Mouse (Mus musculus) liver, embryonic 16.5 days (tissue): ENCODE data around the gene Mrpl48. TPM values are rescaled to one million over a fixed set of nuclear protein-coding genes. Genes with fewer than 3 reads are reported as not detected.
A peak's percentile ranks its signal among the peaks of the same experiment; 100 is the strongest.

Experiments used
- ATAC-seq: fragments of 200-750 bp; cut with Nextera tagmentation; 2 replicates; pipeline ENCODE4 v1.8.0; 2017; ENCODE audit warnings: low read depth, mild to moderate bottlenecking, moderate number of reproducible peaks, moderate library complexity
- H3K27ac ChIP-seq: fragments of 300-500 bp; sonication (generic); 2 replicates; pipeline ENCODE4 v1.5.1; 2014; ENCODE audit warnings: mild to moderate bottlenecking, low read length
- H3K27me3 ChIP-seq: fragments of 300-500 bp; sonication (generic); 2 replicates; pipeline ENCODE4 v1.6.1; 2014; ENCODE audit warnings: low read depth, low read length, mixed read lengths; ENCODE audit not compliant: control insufficient read depth, insufficient read depth
- H3K36me3 ChIP-seq: fragments of 300-500 bp; sonication (generic); 2 replicates; pipeline ENCODE4 v1.6.1; 2014; ENCODE audit warnings: mild to moderate bottlenecking; ENCODE audit not compliant: control insufficient read depth, insufficient read depth
- H3K4me1 ChIP-seq: fragments of 300-500 bp; sonication (generic); 2 replicates; pipeline ENCODE4 v1.6.1; 2014; ENCODE audit warnings: low read depth, low read length, mixed read lengths; ENCODE audit not compliant: control insufficient read depth
- H3K4me2 ChIP-seq: fragments of 300-500 bp; sonication (generic); 2 replicates; pipeline ENCODE4 v1.6.1; 2014; ENCODE audit warnings: low read depth, low read length, mixed read lengths
- H3K4me3 ChIP-seq: fragments of 300-500 bp; sonication (generic); 2 replicates; pipeline ENCODE4 v1.5.1; 2014; ENCODE audit warnings: low read depth, mild to moderate bottlenecking, low read length
- H3K9ac ChIP-seq: fragments of 300-500 bp; sonication (generic); 2 replicates; pipeline ENCODE4 v1.6.1; 2014; ENCODE audit warnings: low read depth, low read length
- H3K9me3 ChIP-seq: fragments of 300-500 bp; sonication (generic); replicated peaks from 2 replicates; pipeline ENCODE4 v1.6.1; 2016; ENCODE audit warnings: low read length; ENCODE audit not compliant: control insufficient read depth
- WGBS: fragments of 180-500 bp; shearing (Covaris S2); extraction: QIAGEN DNeasy Blood & Tissue Kit; methylation state at CpG from one replicate; pipeline ENCODE4 v1.1.7; 2014; ENCODE audit not compliant: insufficient replicate concordance; 5-methylcytosine and 5-hydroxymethylcytosine counted together
- polyA plus RNA-seq: library from polyadenylated mRNA; unstranded; fragments of >200 nt; fragmentation: Nextera tagmentation; extraction: Ambion mirVana; gene quantifications from 2 replicates; pipeline ENCODE4 v1.2.1, GENCODE M21; 2015

Gene Mrpl48
- 37.4 and 38.8 TPM in 2 replicates for polyA plus RNA-seq

DNA sequence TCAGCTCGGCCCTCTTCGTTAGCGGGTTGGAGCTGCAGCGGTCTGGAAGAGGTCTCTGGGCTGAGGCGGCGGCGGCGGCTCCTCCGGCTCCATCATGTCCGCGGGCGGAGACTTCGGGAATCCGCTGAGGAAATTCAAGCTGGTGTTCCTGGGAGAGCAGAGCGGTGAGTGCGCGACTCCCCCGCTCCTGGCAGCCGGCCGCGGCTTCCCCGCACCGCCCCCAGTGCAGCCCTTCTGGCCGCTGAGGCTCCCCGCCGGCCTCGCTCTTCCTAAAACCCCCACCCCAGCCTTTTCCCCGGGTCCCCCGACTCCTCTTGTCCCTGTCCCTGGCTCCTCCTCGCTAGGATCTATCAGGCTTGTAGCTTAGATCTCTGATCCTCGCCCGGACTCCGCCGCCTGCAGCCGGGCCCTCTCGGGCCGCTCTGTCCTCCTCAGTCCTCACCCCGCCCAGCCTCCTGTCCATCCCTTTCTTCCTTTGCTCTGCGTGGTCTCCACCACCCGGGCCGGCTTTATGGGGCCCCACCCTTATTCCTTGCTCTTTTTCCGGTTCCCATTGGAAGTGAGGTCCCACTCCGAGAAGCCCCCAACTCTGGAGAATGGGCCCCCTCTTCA is at the start of gene Mrpl48:
Gene Mrpl48 (minus strand): TSS at position 172 of the 612 bp plus-strand sequence.
- Histone ChIP-seq H3K4me1 (peaks cover 16% of the 10 kb centered on the region), H3K9ac (peak within 1 kb of the TSS; percentile 89), H3K4me3 (peak within 1 kb of the TSS; percentile 76), H3K27me3 (no peaks in the 10 kb centered on the region), H3K9me3 (no peaks in the 10 kb centered on the region), H3K36me3 (no peaks in the 10 kb centered on the region), H3K27ac (peak within 1 kb of the TSS; percentile 99), H3K4me2 (peak within 1 kb of the TSS; percentile 96)
- WGBS = under 1% methylated on average over 39 of the region's 43 CpGs
- ATAC-seq = 0 out of 2 replicates have a peak, but pooled peaks have one; percentile 12

DNA sequence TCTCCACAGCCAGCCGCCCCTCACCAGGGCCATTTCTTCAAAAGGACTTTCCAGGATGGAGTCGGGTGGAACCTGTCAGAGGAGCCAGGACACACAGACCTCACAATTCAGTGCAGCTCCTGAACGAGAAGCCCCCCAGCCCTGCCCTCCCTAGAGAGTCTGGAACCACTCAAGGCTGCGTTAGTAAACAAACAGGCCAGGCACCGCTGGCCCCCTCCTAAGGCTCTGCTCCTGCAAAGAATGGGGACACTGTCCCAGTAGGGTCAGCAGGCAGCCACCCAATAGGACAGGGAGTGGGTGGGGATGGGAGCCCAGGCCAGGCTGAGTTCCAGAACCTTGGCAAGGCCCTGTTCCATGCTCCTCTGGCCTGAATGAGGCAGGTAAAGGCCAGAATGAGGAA is 48.6 kb upstream of the Mrpl48 start:
- Histone ChIP-seq H3K9me3 (no peaks in the 10 kb centered on the region), H3K9ac (no peak overlapping the region), H3K36me3 (no peaks in the 10 kb centered on the region), H3K4me3 (no peak overlapping the region), H3K27ac (no peak overlapping the region), H3K4me1 (no peaks in the 10 kb centered on the region), H3K27me3 (no peaks in the 10 kb centered on the region), H3K4me2 (no peak overlapping the region)
- ATAC-seq = no peak
- WGBS = 58% methylated on average over 5 of the region's 5 CpGs

DNA sequence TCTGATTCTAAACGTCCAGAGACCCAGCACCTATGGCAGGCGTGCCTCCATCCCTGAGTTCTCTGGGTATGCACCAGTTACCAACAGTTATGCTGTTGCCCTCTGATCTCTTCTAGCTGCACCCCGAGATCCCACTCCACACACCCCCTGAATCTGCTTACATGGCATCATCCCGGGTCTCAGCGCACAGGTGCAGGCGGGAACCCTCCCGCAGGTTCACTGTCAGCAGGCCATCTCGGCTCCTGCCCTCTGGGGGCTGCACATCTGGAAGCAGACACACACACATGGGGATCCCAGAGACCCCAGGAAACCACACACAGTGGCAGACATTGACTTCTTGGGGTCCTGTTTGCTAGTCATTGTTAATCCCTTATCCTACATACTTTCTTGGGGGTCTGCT is 46.3 kb upstream of the Mrpl48 start:
- 72% methylated on average over 8 of the region's 8 CpGs for WGBS
- Histone ChIP-seq H3K9me3 (no peaks in the 10 kb centered on the region), H3K4me2 (no peak overlapping the region), H3K9ac (no peak overlapping the region), H3K36me3 (no peaks in the 10 kb centered on the region), H3K4me3 (no peak overlapping the region), H3K27ac (no peak overlapping the region), H3K27me3 (no peaks in the 10 kb centered on the region), H3K4me1 (no peaks in the 10 kb centered on the region)
- ATAC-seq = no peak

DNA sequence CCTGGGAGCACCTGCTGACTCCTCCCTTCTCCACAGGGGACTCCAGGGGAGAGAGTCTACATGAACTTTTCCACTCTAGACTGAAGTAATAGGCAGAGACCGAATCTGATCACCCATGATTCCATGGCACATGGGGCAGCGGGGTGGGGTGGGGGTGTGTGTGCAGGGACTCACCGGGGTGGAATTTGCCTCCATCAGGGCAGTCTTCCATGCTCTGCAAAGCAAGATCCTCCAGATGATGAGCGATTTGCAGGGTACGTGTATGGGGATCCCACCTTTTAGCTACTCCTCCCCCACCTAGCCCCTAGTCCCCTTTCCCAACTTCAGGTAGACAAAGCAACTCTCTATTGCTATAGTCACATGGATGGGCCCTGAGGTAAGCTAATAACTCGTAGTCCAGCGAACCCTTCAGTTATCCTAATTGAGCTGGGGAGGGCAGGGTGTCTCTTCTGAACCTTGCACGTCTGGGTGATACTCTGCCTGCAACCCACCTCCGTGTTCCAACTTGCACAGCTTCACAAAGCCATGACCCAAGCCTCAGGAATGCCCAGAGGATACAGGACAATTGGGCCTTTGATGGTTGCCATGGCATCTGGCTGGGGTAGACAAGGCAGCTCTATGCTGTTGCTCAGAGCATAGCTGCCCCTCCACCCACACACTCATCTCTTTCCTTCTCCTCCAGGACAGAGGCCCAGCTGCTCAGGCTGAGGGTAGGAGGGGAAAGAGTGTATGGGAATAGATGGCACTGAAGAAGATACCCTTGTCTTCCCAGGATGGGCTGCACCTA is 45.6 kb upstream of the Mrpl48 start:
- Histone ChIP-seq H3K9me3 (no peaks in the 10 kb centered on the region), H3K27ac (no peak overlapping the region), H3K4me3 (no peak overlapping the region), H3K4me2 (no peak overlapping the region), H3K36me3 (no peaks in the 10 kb centered on the region), H3K4me1 (no peaks in the 10 kb centered on the region), H3K9ac (no peak overlapping the region), H3K27me3 (no peaks in the 10 kb centered on the region)
- no peak for ATAC-seq
- 71% methylated on average over 9 of the region's 9 CpGs for WGBS

DNA sequence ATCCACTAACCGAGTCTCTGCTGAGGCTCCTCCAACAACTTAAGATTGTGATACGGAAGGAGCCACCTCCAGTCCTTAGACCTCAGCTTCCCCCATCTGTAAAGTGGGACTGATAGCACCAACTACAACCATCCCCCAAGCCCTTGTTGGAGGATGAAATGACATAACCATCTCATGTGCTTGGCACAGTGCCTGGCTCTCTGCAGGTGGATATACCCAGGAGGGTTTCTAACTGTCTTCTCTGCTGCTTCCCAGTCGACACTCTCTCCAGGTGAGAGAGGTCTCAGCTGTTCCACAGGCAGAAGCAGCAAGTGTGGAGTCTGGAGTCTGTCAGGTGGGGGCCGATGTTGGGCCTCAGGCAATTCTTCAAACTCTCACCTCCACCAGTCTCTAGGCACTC is 42.9 kb upstream of the Mrpl48 start:
- Histone ChIP-seq H3K27me3 (no peaks in the 10 kb centered on the region), H3K4me2 (no peak overlapping the region), H3K4me3 (no peak overlapping the region), H3K9me3 (no peaks in the 10 kb centered on the region), H3K4me1 (no peaks in the 10 kb centered on the region), H3K9ac (no peak overlapping the region), H3K27ac (no peak overlapping the region), H3K36me3 (no peaks in the 10 kb centered on the region)
- ATAC-seq = no peak
- 41% methylated on average over 4 of the region's 4 CpGs for WGBS

GRCm38 (mm10) chr7:100650421-100650820 is 42.3 kb upstream of the Mrpl48 start:
- H3K36me3 ChIP-seq = no peaks in the 10 kb centered on the region
- ATAC-seq = no peak
- H3K4me2 ChIP-seq = no peak overlapping the region
- H3K9me3 ChIP-seq = no peaks in the 10 kb centered on the region
- no peak overlapping the region for H3K4me3 ChIP-seq
- no peak overlapping the region for H3K9ac ChIP-seq
- WGBS = 65% methylated on average over 6 of the region's 6 CpGs
- H3K27ac ChIP-seq = no peak overlapping the region
- no peaks in the 10 kb centered on the region for H3K27me3 ChIP-seq
- H3K4me1 ChIP-seq = peaks cover 2% of the 10 kb centered on the region

GRCm38 (mm10) chr7:100649826-100650225 is 41.7 kb upstream of the Mrpl48 start:
- H3K9me3 ChIP-seq = no peaks in the 10 kb centered on the region
- H3K4me2 ChIP-seq = no peak overlapping the region
- H3K4me1 ChIP-seq = peaks cover 7% of the 10 kb centered on the region
- no peak overlapping the region for H3K4me3 ChIP-seq
- H3K9ac ChIP-seq = no peak overlapping the region
- no peaks in the 10 kb centered on the region for H3K27me3 ChIP-seq
- 68% methylated on average over 8 of the region's 8 CpGs for WGBS
- H3K27ac ChIP-seq = no peak overlapping the region
- no peaks in the 10 kb centered on the region for H3K36me3 ChIP-seq
- no peak for ATAC-seq

- H3K4me3 ChIP-seq = no peak overlapping the region
- H3K9ac ChIP-seq = no peak overlapping the region
- H3K27ac ChIP-seq = no peak overlapping the region
- 57% methylated on average over 4 of the region's 4 CpGs for WGBS
- H3K9me3 ChIP-seq = no peaks in the 10 kb centered on the region
- H3K4me1 ChIP-seq = peaks cover 7% of the 10 kb centered on the region
- H3K36me3 ChIP-seq = no peaks in the 10 kb centered on the region
- H3K4me2 ChIP-seq = no peak overlapping the region
- no peak for ATAC-seq
- no peaks in the 10 kb centered on the region for H3K27me3 ChIP-seq
Measured at GRCm38 (mm10) chr7:100649095-100649494, 41.0 kb upstream of the Mrpl48 start.

DNA sequence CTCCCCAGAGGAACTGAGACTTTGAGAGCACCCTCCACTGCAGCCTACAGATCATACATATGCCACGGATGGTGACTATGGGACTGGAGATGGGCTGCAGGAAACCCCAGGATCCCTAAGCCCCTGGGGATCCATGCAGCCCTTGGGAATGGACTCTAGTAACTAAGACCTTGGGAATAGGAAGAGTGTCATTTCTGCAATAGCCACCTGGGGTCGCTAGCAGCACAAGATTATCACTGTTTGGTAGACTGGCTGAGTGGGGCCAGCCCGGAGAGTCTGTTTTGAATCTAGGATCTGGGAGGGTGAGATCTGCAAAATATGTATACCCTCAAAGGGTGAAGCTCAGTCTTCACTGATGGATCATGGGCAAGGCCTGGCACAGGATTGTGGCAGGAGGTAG is 37.0 kb upstream of the Mrpl48 start:
- no peaks in the 10 kb centered on the region for H3K36me3 ChIP-seq
- peak overlapping the region; percentile 25; the same call in 1 of the 2 replicates for H3K27ac ChIP-seq
- no peak overlapping the region for H3K4me2 ChIP-seq
- 24% methylated on average over 3 of the region's 3 CpGs for WGBS
- H3K27me3 ChIP-seq = no peaks in the 10 kb centered on the region
- no peaks in the 10 kb centered on the region for H3K9me3 ChIP-seq
- H3K4me3 ChIP-seq = no peak overlapping the region
- H3K4me1 ChIP-seq = peaks cover 7% of the 10 kb centered on the region
- peak; percentile 54; the same call in 1 of the 2 replicates for ATAC-seq
- H3K9ac ChIP-seq = no peak overlapping the region
